Mouse (Mus musculus): ENCODE measurements around the gene Twnk.

- TF ChIP-seq GATA1 (IDR thresholded peaks at IDR 0.05; ENCODE audit: low read length) (no peak), TAL1 (IDR thresholded peaks at IDR 0.05; ENCODE audit: low read length) (no peak)
Measured at GRCm38 (mm10) chr19:45007021-45007420, 1.6 kb downstream of the Twnk start.

Data from erythroblast, embryonic 14.5 days (primary cell).